Mouse (Mus musculus) kidney, postnatal 0 days (tissue): ENCODE data around the gene Golga5. TPM values are rescaled to one million over a fixed set of nuclear protein-coding genes. Genes with fewer than 3 reads are reported as not detected.

Experiments used
- ATAC-seq: fragments of 200-750 bp; cut with Nextera tagmentation; replicated peaks from 2 replicates; pipeline ENCODE4 v1.8.0; 2017; ENCODE audit warnings: low read depth, moderate number of reproducible peaks, moderate TSS enrichment, moderate library complexity; ENCODE audit not compliant: low FRiP score
- DNase-seq: peaks from one replicate; pipeline ENCODE4 v3.0.0-alpha.2; 2016; ENCODE audit warnings: low spot score
- H3K27ac ChIP-seq: fragments of 300-500 bp; sonication (generic); 2 replicates; pipeline ENCODE4 v1.5.1; 2014; ENCODE audit warnings: mild to moderate bottlenecking
- H3K27me3 ChIP-seq: fragments of 300-500 bp; sonication (generic); 2 replicates; pipeline ENCODE4 v1.6.1; 2014; ENCODE audit warnings: low read length, mixed read lengths; ENCODE audit not compliant: insufficient read depth
- H3K36me3 ChIP-seq: fragments of 300-500 bp; sonication (generic); 2 replicates; pipeline ENCODE4 v1.6.1; 2014; ENCODE audit warnings: low read length, mixed read lengths; ENCODE audit not compliant: insufficient read depth
- H3K4me1 ChIP-seq: fragments of 300-500 bp; sonication (generic); replicated peaks from 2 replicates; pipeline ENCODE4 v1.6.1; 2014; ENCODE audit warnings: antibody characterized with exemption, low read length, mixed read lengths; ENCODE audit not compliant: insufficient read depth
- H3K4me2 ChIP-seq: fragments of 300-500 bp; sonication (generic); 2 replicates; pipeline ENCODE4 v1.6.1; 2014; ENCODE audit warnings: mild to moderate bottlenecking, low read length, moderate library complexity, mixed read lengths
- H3K4me3 ChIP-seq: fragments of 300-500 bp; sonication (generic); replicated peaks from 2 replicates; pipeline ENCODE4 v1.5.1; 2014; ENCODE audit warnings: low read depth, low read length
- H3K9ac ChIP-seq: fragments of 300-500 bp; sonication (generic); 2 replicates; pipeline ENCODE4 v1.6.1; 2014; ENCODE audit warnings: low read depth, low read length
- H3K9me3 ChIP-seq: fragments of 300-500 bp; sonication (generic); replicated peaks from 2 replicates; pipeline ENCODE4 v1.6.1; 2016; ENCODE audit warnings: low read length, inconsistent platforms, mixed read lengths
- CTCF ChIP-seq: IDR thresholded peaks from 2 replicates; pipeline ENCODE4 v1.5.1; 2016; ENCODE audit warnings: antibody characterized with exemption, low read depth, mild to moderate bottlenecking, moderate library complexity
- WGBS: fragments of 180-500 bp; shearing (Covaris S2); extraction: QIAGEN DNeasy Blood & Tissue Kit; methylation state at CpG from one replicate; pipeline ENCODE4 v1.1.7; 2014; 5-methylcytosine and 5-hydroxymethylcytosine counted together
- polyA plus RNA-seq: library from polyadenylated mRNA; unstranded; fragments of >200 nt; fragmentation: Nextera tagmentation; extraction: Ambion mirVana; gene quantifications from 2 replicates; pipeline ENCODE4 v1.2.1, GENCODE M21; 2015

The Golga5 gene
- polyA plus RNA-seq, 1 experiment from 2014 or later, result 36.4 TPM

GRCm38 (mm10) chr12:102501038-102501437 is 32.1 kb downstream of the Golga5 start:
- no peaks in the 10 kb centered on the region for H3K9me3 ChIP-seq
- no peak overlapping the region for H3K4me2 ChIP-seq
- no peak for TF ChIP-seq CTCF
- no peak overlapping the region for H3K9ac ChIP-seq
- WGBS, result 86% methylated on average over 2 of the region's 2 CpGs
- H3K36me3 ChIP-seq, result peaks cover 9% of the 10 kb centered on the region; the same call in 1 of the 2 replicates
- DNase-seq (no peak), ATAC-seq (no peak)
- no peak overlapping the region for H3K4me3 ChIP-seq
- no peaks in the 10 kb centered on the region for H3K27me3 ChIP-seq
- H3K4me1 ChIP-seq, result 0 out of 2 replicates have a peak, but pooled peaks cover 3% of the 10 kb centered on the region
- no peak overlapping the region for H3K27ac ChIP-seq

GRCm38 (mm10) chr12:102501848-102502595 is 33.1 kb downstream of the Golga5 start:
- Histone ChIP-seq H3K4me3 (no peak overlapping the region), H3K27me3 (no peaks in the 10 kb centered on the region), H3K4me1 (0 out of 2 replicates have a peak, but pooled peaks cover 3% of the 10 kb centered on the region), H3K27ac (no peak overlapping the region), H3K9ac (no peak overlapping the region), H3K36me3 (peaks cover 4% of the 10 kb centered on the region; the same call in 1 of the 2 replicates), H3K9me3 (no peaks in the 10 kb centered on the region), H3K4me2 (no peak overlapping the region)
- ATAC-seq, result no peak
- DNase-seq, result no peak
- no peak for TF ChIP-seq CTCF
- 75% methylated on average over 8 of the region's 8 CpGs for WGBS

- Histone ChIP-seq H3K27ac (no peak overlapping the region), H3K4me2 (no peak overlapping the region), H3K4me1 (no peaks in the 10 kb centered on the region), H3K36me3 (no peaks in the 10 kb centered on the region), H3K9me3 (no peaks in the 10 kb centered on the region), H3K4me3 (no peak overlapping the region), H3K9ac (no peak overlapping the region), H3K27me3 (no peaks in the 10 kb centered on the region)
- TF ChIP-seq CTCF, result no peak
- ATAC-seq, result no peak
- WGBS, result 65% methylated on average over 9 of the region's 9 CpGs
- DNase-seq, result no peak
Measured at GRCm38 (mm10) chr12:102505131-102505713, 36.3 kb downstream of the Golga5 start.

GRCm38 (mm10) chr12:102505949-102506348 is 37.0 kb downstream of the Golga5 start:
- no peak for ATAC-seq
- TF ChIP-seq CTCF, result no peak
- WGBS, result 93% methylated on average over 7 of the region's 7 CpGs

GRCm38 (mm10) chr12:102511363-102511762 is 42.4 kb downstream of the Golga5 start:
- Histone ChIP-seq H3K4me2 (no peak overlapping the region), H3K4me3 (no peak overlapping the region), H3K36me3 (no peaks in the 10 kb centered on the region), H3K4me1 (no peaks in the 10 kb centered on the region), H3K9me3 (no peaks in the 10 kb centered on the region), H3K27me3 (no peaks in the 10 kb centered on the region), H3K27ac (no peak overlapping the region), H3K9ac (no peak overlapping the region)
- DNase-seq, result no peak
- no peak for TF ChIP-seq CTCF
- no peak for ATAC-seq
- WGBS, result 20% methylated on average over 3 of the region's 3 CpGs

More at GRCm38 (mm10) chr12:102505949-102506348, 37.0 kb downstream of the Golga5 start:
- H3K4me2 ChIP-seq, result no peak overlapping the region
- no peak overlapping the region for H3K9ac ChIP-seq
- no peak overlapping the region for H3K4me3 ChIP-seq
- no peaks in the 10 kb centered on the region for H3K9me3 ChIP-seq
- H3K4me1 ChIP-seq, result no peaks in the 10 kb centered on the region
- DNase-seq, result no peak
- H3K27me3 ChIP-seq, result no peaks in the 10 kb centered on the region
- no peak overlapping the region for H3K27ac ChIP-seq
- H3K36me3 ChIP-seq, result no peaks in the 10 kb centered on the region

GRCm38 (mm10) chr12:102514151-102514550 is 45.2 kb downstream of the Golga5 start:
- TF ChIP-seq CTCF, result no peak
- ATAC-seq (no peak), DNase-seq (no peak)
- H3K9me3 ChIP-seq, result no peaks in the 10 kb centered on the region
- H3K27me3 ChIP-seq, result no peaks in the 10 kb centered on the region
- H3K4me2 ChIP-seq, result no peak overlapping the region
- no peak overlapping the region for H3K4me3 ChIP-seq
- 78% methylated on average over 6 of the region's 6 CpGs for WGBS
- H3K4me1 ChIP-seq, result no peaks in the 10 kb centered on the region
- no peak overlapping the region for H3K9ac ChIP-seq
- H3K36me3 ChIP-seq, result no peaks in the 10 kb centered on the region
- H3K27ac ChIP-seq, result no peak overlapping the region
